ENCODE assay signal across 43 mouse cellular contexts in genomic region chr17:34807176-34807575, GRCm38 (mm10). TPM values are rescaled to one million over a fixed set of nuclear protein-coding genes. Genes with fewer than 3 reads are reported as not detected.
"Had no signal": no experiment of that assay in that cellular context is flagged by ENCODE, and none has a peak within 500 bp of the region (broad histone marks: within the 10 kb centered on the region; RNA-seq: fewer than 3 reads in every experiment).

No protein-coding gene starts in this region.

- H3K36me3 ChIP-seq: heart, embryonic 12.5 days; heart, embryonic 13.5 days; heart, embryonic 15.5 days; hindbrain, embryonic 10.5 days; hindbrain, embryonic 12.5 days; hindbrain, embryonic 13.5 days; hindbrain, embryonic 15.5 days; intestine, embryonic 15.5 days; kidney, embryonic 15.5 days had no signal

- DNase-seq: heart, postnatal 10 days; heart, postnatal 14 days; heart, postnatal 36 days; heart, postnatal 4 days; kidney, adult 11 months; kidney, adult 18-20 months; kidney, adult 2 months; kidney, adult 8-10 months; kidney, adult 9 months; kidney, postnatal 10 days; kidney, postnatal 14 days; kidney, postnatal 25 days; kidney, postnatal 36 days; kidney, postnatal 4 days; layer of hippocampus, adult 9-11 months; layer of hippocampus, postnatal 36 days had no signal

- H3K27me3 ChIP-seq: heart, embryonic 13.5 days; heart, embryonic 15.5 days; hindbrain, embryonic 12.5 days; hindbrain, embryonic 13.5 days; hindbrain, embryonic 15.5 days; intestine, embryonic 15.5 days; kidney, embryonic 15.5 days had no signal

- H3K4me3 ChIP-seq: heart, embryonic 12.5 days; heart, embryonic 13.5 days; heart, embryonic 15.5 days; hindbrain, embryonic 10.5 days; hindbrain, embryonic 12.5 days; hindbrain, embryonic 13.5 days; hindbrain, embryonic 15.5 days; intestine, embryonic 15.5 days; kidney, embryonic 15.5 days; layer of hippocampus, adult 2 months; left cerebral cortex, adult 2 months had no signal

- H3K27ac ChIP-seq: heart, embryonic 13.5 days; heart, embryonic 15.5 days; hindbrain, embryonic 10.5 days; hindbrain, embryonic 12.5 days; hindbrain, embryonic 13.5 days; hindbrain, embryonic 14.5 days; hindbrain, embryonic 15.5 days; hindbrain, postnatal 0 days; intestine, embryonic 15.5 days; kidney, embryonic 15.5 days; kidney, postnatal 0 days; layer of hippocampus, adult 2 months; left cerebral cortex, adult 2 months had no signal

- H3K9me3 ChIP-seq: hindbrain, embryonic 15.5 days; intestine, embryonic 15.5 days had no signal

- H3K4me1 ChIP-seq: heart, embryonic 12.5 days; heart, embryonic 13.5 days; heart, embryonic 15.5 days; hindbrain, embryonic 10.5 days; hindbrain, embryonic 12.5 days; hindbrain, embryonic 13.5 days; hindbrain, embryonic 15.5 days; intestine, embryonic 15.5 days; kidney, embryonic 15.5 days had no signal

RNA-seq across cellular contexts. Expression of gene Cyp21a1, which starts 2.8 kb away (rescaled TPM):
- total RNA-seq: heart, postnatal 10 days; heart, postnatal 14 days; heart, postnatal 25 days; heart, postnatal 36 days; heart, postnatal 4 days; hematopoietic stem cell, adult 5-6 weeks; hindbrain, postnatal 0 days; layer of hippocampus, postnatal 10 days; layer of hippocampus, postnatal 14 days; left cerebral cortex, adult 18-20 months; left cerebral cortex, adult 2 months had no signal
- polyA plus RNA-seq: heart, embryonic 13.5 days; heart, embryonic 14.5 days; heart, embryonic 15.5 days; heart, embryonic 16.5 days; heart, postnatal 0 days; hindbrain, embryonic 10.5 days; hindbrain, embryonic 11.5 days; hindbrain, embryonic 12.5 days; hindbrain, embryonic 13.5 days; hindbrain, embryonic 14.5 days; hindbrain, embryonic 15.5 days; hindbrain, embryonic 16.5 days; hindbrain, postnatal 0 days; inflammation-experienced regulatory T-cells, adult 6 months; intestine, embryonic 14.5 days; kidney, embryonic 14.5 days had no signal
